Mouse (Mus musculus) MEL (cell line): ENCODE results near the gene Lrtm1.

Experiments
- CTCF ChIP-seq, 3 experiments: IDR thresholded peaks in 2 of 3; conservative IDR thresholded peaks in 1 of 3; 2 replicates each; pipeline ENCODE4 v1.5.1; 2011 to 2012; ENCODE audit warnings: low read length in 3 of 3, low read depth in 2 of 3, mild to moderate bottlenecking in 2 of 3, improper control_type of control experiment in 1 of 3, inconsistent platforms in 1 of 3, mixed read lengths in 1 of 3, moderate library complexity in 1 of 3; ENCODE audit not compliant: control insufficient read depth in 1 of 3, insufficient read depth in 1 of 3, poor library complexity in 1 of 3, severe bottlenecking in 1 of 3
- GATA1 ChIP-seq: IDR thresholded peaks from 2 replicates; pipeline ENCODE4 v1.6.1; 2011; ENCODE audit warnings: low read depth, low read length, improper control_type of control experiment
- MAFK ChIP-seq: IDR thresholded peaks from 2 replicates; pipeline ENCODE4 v1.6.1; 2011; ENCODE audit warnings: low read depth, mild to moderate bottlenecking, low read length, improper control_type of control experiment, borderline replicate concordance

- TF ChIP-seq CTCF (IDR thresholded peaks at IDR 0.05 in 2 of 3, conservative IDR thresholded peaks at IDR 0.05 in 1 of 3; ENCODE audit: control insufficient read depth in 1 of 3, insufficient read depth in 1 of 3, low read depth in 2 of 3, low read length in 3 of 3, poor library complexity in 1 of 3, severe bottlenecking in 1 of 3) (no peak), MAFK (no peak), GATA1 (no peak)
Observed at GRCm38 (mm10) chr14:28984276-28984675, 33.7 kb upstream of the Lrtm1 start.
